Mouse (Mus musculus) MEL (cell line): ENCODE measurements around the gene Inhbe.

Source experiments
- CHD2 ChIP-seq: IDR thresholded peaks from 2 replicates; pipeline ENCODE4 v1.6.1; 2011; ENCODE audit warnings: low read length, improper control_type of control experiment
- CTCF ChIP-seq, 3 experiments: IDR thresholded peaks in 2 of 3; conservative IDR thresholded peaks in 1 of 3; 2 replicates each; pipeline ENCODE4 v1.5.1; 2011 to 2012; ENCODE audit warnings: low read length in 3 of 3, low read depth in 2 of 3, mild to moderate bottlenecking in 2 of 3, improper control_type of control experiment in 1 of 3, inconsistent platforms in 1 of 3, mixed read lengths in 1 of 3, moderate library complexity in 1 of 3; ENCODE audit not compliant: control insufficient read depth in 1 of 3, insufficient read depth in 1 of 3, poor library complexity in 1 of 3, severe bottlenecking in 1 of 3
- EP300 ChIP-seq, 2 experiments: IDR thresholded peaks; 2 replicates each; pipeline ENCODE4 v1.6.1; 2011; ENCODE audit warnings: improper control_type of control experiment in 2 of 2, low read length in 2 of 2, low read depth in 1 of 2, mild to moderate bottlenecking in 1 of 2
- MXI1 ChIP-seq: IDR thresholded peaks from 2 replicates; pipeline ENCODE4 v1.6.1; 2011; ENCODE audit warnings: mild to moderate bottlenecking, low read depth, low read length, improper control_type of control experiment
- NRF1 ChIP-seq: IDR thresholded peaks from 2 replicates; pipeline ENCODE4 v1.6.1; 2014; ENCODE audit warnings: low read depth, mild to moderate bottlenecking, inconsistent platforms, low read length, improper control_type of control experiment, moderate library complexity; ENCODE audit not compliant: poor library complexity, insufficient read depth, severe bottlenecking
- TAL1 ChIP-seq: IDR thresholded peaks from 2 replicates; pipeline ENCODE4 v1.6.1; 2012; ENCODE audit warnings: mild to moderate bottlenecking, inconsistent platforms, low read length, moderate library complexity, mixed read lengths
- USF1 ChIP-seq: IDR thresholded peaks from 2 replicates; pipeline ENCODE4 v1.6.1; 2014; ENCODE audit warnings: low read depth, mild to moderate bottlenecking, inconsistent platforms, low read length, improper control_type of control experiment, moderate library complexity

- no peak for TF ChIP-seq MXI1
- TF ChIP-seq CTCF (IDR thresholded peaks at IDR 0.05 in 2 of 3, conservative IDR thresholded peaks at IDR 0.05 in 1 of 3; ENCODE audit: control insufficient read depth in 1 of 3, insufficient read depth in 1 of 3, low read depth in 2 of 3, low read length in 3 of 3, poor library complexity in 1 of 3, severe bottlenecking in 1 of 3), result no peak
- TF ChIP-seq TAL1, result no peak
- TF ChIP-seq CHD2, result no peak
- TF ChIP-seq NRF1, result no peak
- no peak for TF ChIP-seq EP300 (IDR thresholded peaks at IDR 0.05; ENCODE audit: low read depth in 1 of 2, low read length in 2 of 2)
- TF ChIP-seq USF1, result no peak
Observed at GRCm38 (mm10) chr10:127336952-127337351, 17.3 kb downstream of the Inhbe start.
